Mouse (Mus musculus) adrenal gland, postnatal 14 days (tissue): ENCODE data around the gene Cirbp. TPM values are rescaled to one million over a fixed set of nuclear protein-coding genes. Genes with fewer than 3 reads are reported as not detected.
A peak's percentile ranks its signal among the peaks of the same experiment; 100 is the strongest.
"Not testable (repeated sequence)": the region's sequence is repeated elsewhere in the genome, so short reads cannot be mapped to it uniquely, and the experiment has no call there.

ENCODE experiments used
- DNase-seq: peaks from one replicate; pipeline ENCODE4 v3.0.0; 2021; ENCODE audit warnings: mixed read lengths
- total RNA-seq: library from RNA; stranded (reverse); gene quantifications from 2 replicates; pipeline ENCODE4 v1.2.3, GENCODE M21; 2021

The Cirbp gene
- total RNA-seq, 1 experiment from 2014 or later: 67.6 TPM

DNA sequence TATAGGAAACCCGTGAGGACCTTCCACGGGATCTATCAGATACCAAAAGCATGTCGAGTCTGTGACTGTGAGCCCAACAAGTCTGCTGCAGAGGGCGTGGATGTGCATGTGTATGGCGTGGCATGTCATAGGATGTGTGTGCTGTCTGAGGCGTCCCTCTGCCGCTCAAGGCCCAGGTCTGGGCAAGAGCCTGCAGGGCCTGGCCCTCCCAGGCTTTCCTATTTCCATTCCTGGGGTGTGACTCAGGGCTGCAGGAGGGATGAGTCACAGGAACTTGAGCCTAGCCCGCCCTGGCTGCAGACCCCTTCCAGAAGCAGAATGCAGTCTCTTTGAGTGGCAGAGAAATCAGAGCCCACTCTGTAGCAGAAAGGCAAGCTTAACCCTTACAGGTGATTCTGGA lies 2.1 kb upstream of the Cirbp start:
- peak; percentile 86 for DNase-seq

DNA sequence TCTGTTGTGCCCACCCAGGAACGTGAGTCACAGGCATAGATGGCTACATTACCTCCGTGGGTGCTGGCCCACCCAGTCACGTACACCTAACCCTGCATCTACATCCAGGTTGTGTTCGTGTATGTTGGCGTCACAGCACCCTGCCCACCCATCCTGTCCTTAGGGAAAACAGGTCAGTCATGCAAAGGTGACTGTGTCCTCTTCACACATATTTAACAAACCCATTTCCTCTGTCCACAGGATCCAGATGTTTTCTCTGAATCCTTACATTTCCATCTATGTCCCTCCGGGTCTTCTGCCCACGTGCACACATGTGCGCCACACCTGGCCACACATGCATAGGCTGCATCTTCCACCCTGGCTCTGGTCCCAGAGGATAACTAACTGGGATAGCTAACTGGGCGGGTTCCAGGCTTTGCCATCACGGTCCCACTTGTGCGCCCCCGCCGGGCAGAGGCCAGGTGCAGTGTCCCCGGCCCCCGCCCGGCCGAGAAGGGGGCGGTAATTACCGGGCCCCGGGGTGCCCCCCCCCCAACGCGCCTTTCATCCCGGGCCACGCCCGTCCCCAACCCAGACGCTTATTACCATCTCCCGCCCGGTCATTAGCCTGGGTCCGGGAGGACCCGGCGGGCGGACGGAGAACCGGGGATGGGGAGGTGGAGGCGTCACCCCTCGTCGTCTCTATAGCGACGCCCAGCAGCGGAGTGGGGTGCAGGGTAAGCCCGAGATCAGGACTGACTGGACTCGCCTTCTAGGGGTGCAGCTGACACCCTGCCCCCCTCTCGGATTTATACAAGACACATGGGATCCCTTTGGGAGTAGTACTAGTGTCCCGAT lies 1.4 kb upstream of the Cirbp start:
- DNase-seq: peak; percentile 43

DNA sequence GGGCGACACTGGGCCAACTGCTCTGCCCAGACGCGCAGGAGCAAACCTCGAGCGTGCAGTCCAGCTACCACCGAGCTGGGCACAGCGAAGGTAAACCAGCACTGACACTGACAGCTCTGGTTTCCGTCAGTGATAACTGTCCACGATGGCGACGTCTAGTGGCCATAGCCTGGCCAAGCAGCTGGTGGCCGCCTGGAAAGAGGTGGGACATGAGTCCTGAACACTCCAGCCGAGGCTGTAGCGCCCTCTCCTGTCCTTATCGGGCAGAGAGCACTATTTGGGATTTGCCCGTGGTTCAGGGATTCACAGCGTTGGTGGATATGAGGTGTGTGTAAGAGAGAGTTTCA lies 814 bp upstream of the Cirbp start:
- peak; percentile 98 for DNase-seq

DNA sequence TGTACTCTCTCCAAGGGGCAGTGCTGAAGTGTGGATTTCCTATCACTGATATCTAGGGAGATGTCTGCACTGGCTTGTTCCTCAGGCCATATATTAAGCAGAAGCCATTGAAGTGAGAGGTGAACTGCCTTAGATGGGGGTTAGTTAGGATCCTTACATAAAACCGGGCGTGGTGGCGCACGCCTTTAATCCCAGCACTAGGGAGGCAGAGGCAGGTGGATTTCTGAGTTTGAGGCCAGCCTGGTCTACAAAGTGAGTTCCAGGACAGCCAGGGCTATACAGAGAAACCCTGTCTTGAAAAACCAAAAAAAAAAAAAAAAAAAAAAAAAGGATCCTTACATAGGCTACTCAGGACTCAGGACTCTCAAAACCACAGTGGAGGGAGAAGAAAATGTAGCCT lies 351 bp downstream of the Cirbp start:
- not testable (repeated sequence) for DNase-seq

DNA sequence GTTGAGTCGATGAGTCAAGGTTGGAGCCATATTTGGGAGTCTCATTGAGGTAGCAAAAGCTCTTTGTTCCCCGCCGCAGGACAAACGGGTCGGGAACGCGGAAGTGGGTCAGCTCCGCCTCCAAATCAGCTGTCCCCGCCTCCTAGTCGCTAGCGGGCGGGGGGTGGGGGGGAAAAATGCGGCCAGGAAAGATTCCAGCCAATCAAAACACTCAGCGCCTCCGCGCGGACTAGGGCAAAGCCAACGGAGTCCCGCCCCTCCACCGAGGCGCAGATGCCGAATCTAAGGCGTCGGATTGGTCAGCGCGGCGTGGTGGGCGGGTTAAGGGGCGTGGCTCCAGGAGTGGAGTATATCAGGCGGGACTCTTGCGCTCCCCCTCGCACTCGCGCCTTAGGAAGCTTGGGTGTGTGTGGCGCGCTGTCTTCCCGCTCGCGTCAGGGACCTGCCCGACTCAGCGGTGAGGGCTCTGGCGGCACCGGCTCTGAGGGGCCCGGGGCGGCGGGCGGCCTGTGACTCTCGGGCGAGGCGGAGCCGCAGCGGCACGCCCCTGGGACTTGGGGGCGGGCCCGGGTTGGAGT lies 1.8 kb downstream of the Cirbp start:
- DNase-seq: peak; percentile 99

DNA sequence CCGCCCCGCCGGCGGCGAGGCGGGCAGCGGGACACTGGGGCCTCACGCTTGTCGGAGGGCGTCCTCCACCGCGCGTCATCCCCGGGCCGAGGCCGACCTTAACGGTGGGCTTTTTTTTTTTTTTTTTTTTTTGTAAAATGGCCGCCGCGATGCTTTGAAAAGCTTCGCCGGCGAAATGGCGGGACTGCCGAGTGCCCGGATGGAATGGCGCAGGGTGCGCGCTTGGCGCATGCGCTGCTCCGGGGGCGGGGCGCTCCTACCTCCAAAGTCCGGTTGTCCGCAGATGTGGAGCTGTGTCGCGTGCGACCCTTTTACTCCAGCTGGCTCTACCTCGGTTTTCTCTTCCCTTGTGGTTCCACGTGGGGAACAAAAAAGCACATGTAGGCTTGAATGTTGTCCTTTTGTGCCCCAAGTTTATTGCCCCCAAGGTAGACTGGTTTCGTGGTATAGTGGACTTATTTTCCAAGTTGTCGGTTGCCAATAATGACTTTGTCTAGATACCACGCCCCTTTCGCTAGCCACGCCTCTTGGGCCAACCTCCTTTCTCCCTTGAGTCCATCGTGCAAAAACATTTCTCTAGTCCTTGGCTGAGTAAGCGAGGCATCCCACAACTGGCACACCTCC lies 2.4 kb downstream of the Cirbp start:
- DNase-seq: peak; percentile 97

DNA sequence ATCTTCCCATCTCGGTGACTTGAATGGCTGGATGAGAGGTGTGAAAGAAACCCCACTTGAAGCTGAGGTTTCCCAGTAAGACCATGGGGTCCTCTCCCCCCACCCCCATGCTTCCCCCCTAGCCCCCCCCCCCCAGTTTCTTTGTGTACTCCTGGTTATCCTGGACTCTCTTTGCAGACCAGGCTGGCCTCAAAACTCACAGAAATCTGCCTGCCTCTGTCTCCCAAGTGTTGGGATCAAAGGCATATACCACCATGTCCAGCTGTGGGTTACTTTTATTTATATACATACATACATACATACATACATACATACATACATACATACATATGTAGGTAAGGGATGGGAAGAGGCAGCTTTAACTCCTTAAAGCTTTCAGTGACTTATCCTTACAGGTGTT lies 3.3 kb downstream of the Cirbp start:
- no peak for DNase-seq

DNA sequence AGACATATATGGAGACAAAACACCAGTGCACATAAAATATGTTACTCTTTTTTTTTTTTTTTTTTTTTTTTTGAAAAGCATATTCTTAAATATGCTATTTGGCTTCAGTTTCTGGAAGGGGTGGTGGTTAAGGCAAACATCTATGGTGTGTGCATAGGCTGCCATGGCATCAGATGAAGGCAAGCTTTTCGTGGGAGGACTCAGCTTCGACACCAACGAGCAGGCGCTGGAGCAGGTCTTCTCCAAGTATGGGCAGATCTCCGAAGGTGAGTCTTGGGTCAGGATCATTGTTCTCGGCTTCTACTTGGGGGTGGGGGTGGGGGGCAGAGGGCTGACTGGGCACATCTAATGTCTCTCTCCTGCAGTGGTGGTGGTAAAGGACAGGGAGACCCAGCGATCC lies 3.9 kb downstream of the Cirbp start:
- no peak for DNase-seq

DNA sequence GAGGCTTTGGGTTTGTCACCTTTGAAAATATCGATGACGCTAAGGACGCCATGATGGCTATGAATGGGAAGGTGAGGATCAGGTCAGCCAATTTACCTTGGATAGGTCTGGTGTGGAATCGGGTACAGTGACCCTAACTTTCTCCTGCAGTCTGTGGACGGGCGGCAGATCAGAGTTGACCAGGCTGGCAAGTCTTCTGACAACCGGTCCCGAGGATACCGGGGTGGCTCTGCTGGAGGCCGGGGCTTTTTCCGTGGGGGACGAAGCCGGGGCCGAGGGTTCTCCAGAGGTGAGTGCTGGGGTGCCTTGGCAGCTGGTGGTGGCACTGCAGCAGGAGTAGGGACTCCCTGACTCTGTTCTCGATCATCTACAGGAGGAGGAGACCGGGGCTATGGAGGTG lies 4.3 kb downstream of the Cirbp start:
- no peak for DNase-seq

DNA sequence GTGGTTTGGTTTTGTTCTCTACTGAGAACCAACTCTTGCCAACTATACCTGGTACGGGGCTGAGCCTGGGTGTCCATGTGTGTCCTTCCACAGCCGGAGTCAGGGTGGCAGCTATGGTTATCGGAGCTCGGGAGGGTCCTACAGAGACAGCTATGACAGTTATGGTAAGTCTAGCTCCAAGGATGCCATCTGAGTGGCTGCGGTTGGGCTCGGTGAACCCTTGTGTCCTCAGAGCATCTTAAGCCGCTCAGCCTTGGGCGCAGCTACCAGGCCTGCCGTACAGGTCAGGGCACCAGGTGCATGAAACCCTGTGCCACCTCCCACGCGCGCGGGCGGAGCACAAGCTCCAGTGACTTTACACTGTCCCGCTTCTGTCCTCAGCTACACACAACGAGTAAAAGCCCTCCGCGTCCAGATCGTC lies 4.8 kb downstream of the Cirbp start:
- no peak for DNase-seq

DNA sequence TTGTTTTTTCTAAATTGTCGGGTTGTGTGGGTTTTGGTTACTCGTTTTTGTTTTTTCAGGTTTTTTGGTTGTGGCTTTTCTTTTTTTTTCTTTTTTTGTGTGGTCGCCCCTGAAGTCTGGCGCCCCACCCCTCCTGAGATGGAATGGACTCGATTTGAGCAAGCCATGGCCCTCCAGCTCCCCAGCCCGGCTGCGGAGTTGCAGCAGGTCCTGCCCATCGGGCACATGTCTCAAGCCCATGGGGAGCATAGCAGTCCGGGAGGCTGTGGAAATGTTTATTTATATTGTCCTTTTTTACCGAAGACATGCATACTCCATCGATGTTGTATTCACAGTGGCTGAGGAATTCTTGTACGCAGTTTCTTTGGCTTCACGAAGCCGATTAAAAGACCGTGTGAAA lies 5.5 kb downstream of the Cirbp start:
- no peak for DNase-seq

DNA sequence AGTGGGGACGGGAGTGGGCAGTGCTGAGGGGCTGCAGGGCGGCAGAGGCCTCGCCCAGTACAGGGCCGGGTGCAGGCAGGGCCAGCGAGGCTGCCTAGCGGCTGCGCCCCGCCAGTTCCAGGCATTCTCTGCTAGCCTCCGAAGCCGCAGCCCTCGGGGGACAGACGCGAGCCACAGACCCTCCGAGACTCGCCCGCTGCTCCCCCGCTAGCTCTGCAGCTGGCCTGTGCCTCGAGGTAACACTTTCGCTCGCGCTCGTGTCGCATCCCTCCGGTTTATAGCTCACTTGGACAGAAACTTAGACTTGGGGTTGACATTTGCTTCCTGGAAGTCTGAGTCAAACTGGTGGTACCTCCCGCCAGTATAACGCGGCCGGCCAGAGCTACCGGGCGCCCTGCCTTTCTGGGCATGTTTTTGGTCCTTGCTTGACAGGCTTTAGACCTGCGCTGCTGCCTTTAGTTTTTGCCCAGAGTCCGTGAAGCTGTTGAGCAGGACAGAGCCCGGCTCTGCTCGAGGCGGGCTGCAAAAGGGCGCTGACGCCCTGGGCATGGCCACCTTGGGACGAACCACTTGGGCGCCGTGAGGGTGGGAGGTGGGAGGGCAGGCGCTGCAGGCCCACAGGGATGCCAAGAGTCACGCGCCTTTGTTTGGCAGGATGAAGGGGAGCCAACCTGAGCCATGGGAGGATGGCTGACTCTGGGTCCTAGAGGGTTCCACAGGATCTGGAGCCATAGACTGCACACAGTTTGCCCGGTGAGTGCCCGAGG lies 6.2 kb downstream of the Cirbp start:
- DNase-seq: peak; percentile 63

DNA sequence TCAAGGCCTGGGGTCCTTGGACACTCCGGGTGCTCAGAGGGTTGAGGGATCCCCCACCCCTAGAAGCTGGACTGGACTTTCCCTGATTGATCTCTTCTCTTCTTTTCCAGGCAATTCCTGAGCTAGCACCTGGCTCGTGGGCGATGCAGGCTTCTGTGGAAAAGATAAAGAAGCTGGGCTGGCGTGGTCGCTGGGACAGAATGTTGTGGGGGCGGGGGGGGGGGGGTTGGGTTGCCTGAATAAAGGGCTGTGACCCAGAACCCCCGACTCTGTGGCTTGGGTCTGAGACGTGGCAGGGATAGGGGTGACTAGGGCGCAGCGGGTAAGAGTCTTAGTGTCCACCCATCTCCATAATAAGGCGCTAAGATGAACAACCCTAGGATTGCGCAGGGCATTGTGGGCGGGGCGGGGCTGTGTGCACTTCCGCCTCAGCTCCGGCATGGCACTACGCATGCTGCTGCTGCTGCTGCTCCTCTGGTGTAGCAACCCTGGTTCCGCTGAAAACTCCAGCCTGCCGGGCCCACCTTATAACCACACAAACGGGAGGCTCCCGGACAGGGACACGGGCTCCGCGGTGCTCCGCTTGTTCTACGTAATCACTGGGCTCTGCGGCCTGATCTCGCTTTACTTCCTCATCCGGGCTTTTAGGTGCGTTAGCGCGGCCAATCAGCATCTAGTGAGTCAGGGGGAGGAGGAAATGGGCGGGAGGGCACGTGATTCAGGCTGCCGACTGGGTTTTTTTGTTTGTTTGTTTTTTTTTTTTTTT lies 6.9 kb downstream of the Cirbp start, which contains the start of gene 1600002K03Rik:
Gene 1600002K03Rik (plus strand): TSS at position 418 of the 766 bp plus-strand sequence.
- DNase-seq: peak; percentile 93

DNA sequence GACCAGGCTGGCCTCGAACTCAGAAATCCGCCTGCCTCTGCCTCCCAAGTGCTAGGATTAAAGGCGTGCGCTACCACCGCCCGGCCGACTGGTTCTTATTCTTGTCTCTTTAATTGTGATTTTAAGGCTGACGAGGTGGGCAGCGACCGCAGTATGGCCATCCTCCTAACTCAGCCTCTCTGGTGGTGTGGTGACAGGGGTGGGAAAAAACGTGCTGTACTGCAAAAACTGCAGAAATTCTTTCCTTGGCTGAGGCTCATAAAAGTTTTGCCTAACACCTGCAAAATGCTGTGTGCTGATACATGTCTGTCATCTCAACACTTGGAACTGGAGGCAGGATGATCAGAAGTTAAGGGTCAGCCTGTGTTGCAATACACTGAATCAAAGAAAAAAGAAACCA lies 7.6 kb downstream of the Cirbp start:
- no peak for DNase-seq

DNA sequence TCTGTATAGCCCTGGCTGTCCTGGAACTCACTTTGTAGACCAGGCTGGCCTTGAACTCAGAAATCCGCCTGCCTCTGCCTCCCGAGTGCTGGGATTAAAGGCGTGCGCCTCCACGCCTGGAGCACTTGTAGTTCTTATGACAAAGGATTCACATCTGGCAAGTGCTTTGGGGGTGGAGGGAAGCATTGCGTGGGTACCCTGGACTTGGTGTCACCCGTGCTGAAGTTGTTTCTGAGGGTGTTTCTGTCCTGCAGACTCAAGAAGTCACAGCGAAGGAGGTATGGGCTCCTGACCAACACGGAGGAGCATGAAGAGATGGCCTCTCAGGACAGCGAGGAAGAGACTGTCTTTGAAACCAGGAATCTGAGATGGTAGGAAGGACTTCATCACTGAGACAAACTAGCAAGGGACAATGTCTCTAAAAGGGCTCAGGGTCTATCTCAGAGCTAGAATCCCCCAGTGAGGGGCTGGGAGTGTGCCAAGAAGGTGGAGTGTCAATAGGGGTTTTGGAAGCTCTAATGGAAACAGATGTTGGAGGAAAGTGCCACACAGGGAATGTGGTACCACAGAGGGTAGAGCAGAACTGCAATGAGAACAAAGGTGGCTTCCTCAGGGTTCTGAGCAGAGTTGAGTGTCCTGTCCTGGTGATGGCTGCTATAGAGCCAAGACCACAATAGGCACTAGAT lies 8.3 kb downstream of the Cirbp start:
- no peak for DNase-seq

DNA sequence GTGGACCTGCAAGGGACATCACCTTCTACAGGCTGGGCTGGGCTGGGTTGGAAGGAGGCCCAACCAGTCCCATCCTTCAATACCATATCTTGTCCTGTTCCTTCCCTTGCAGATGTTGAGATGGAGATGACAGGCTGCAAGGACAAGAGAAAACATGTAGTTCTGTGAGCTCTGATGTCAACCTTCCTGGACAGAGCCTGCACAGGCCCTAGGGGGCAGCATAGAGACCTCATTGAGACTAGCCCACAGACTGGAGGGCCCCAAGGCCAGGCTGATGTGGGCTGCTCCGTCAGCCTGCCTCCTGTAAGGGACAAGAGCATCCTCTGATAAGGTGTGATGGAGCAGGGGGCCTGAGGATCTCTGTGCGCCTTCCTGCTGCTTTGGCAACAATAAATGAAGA lies 8.9 kb downstream of the Cirbp start:
- peak; percentile 65 for DNase-seq

DNA sequence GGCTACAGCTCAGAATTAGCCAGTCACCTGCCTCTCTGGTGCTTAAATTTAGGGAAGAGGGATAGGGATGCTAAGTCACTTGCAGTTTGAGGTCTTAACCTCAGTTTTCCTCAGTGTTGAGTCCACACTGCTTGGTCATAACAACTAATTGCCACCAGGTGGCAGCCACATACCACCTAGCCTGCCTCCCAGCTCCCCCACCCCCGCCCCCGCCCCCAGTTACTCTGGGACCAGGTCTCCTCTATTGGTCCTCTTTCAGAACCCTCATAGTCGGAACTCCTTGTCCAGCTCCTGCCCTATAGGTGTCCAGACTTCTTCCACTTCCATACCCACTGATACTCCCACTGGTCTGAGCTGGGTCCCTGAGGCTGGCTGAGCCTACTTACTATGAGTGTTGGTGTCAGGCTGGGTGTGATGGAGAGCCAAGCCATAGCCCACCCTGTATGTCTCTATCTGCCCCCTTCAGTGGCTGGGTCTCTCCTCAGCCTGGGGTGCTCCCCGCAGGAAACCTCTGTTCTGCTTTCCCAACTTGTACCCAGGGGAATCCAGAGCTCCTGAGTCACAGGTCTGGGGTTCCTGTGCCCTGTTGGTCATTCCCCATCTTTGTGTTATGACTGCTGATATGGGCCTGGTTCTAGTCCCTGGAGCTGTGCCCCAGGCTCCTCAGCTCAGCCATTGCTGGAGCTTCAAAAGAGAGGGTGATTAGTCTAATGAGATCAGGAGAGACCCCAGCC lies 9.9 kb downstream of the Cirbp start:
- peak; percentile 54 for DNase-seq

DNA sequence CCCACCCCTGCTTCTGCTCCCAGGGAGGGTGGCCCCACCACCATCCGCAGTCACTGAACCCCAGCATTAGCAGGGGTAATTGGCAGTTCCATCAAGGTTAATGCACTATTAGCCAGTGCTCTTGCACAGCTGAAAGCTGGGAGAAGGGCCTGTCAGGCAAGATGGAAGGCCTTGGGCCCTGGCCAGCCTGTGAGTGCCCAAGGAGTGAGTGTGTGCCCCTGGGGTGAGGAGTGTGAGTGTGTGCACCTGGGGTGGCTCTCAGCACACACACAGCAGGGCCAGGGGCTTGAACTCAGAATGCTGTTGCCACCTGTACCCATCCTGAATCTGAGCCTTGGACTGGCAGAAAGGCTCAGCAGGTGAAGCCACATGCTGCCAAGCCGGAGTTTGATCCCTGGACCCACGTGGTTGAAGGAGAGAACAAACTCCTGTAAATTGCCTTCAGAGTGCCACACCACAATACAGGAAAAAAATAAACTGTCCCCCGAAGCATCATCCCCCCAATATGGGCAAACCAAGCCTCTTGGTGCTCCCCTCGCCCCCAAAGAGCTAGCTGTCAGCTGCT lies 10.6 kb downstream of the Cirbp start:
- peak; percentile 72 for DNase-seq

DNA sequence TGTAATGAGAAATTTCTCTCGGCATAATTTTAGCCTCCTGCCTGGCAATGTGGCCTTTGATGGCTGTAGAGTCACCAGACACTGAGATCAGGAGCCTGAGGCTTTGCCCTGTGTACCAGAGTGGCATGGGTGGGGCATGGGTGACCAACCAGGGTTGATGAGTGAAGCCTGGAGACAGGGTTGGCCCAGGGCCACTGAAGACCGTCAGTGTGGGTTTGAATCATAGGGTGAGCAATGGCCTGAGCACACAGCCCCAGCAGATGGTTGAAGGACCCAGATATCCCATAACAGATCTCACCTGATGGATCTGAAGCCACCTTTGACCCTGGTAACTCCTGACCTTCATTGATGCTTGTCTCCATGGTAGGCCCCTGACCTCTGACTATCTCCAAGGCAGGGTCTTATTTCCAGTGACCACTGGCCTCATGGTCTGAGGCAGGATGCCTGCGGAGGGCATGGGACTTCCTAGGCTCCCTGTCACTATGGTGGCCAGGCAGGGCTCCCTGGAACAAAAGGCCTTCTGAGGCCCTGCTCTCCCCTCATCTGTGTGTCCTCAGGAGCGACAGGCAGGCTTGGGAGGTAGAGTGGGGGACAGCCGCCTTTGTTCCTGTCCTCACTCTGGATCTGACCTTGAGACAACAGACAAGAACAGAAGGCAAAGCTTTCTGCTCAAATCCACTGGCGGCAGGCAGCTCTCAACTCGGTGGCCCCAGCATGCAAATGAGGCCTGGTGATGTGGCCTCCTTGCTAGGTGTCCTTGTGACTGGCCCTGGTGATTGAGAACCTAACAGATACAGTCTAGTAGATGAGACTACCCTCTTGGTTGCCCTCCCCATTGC lies 11.9 kb downstream of the Cirbp start:
- peak; percentile 88 for DNase-seq
